Mouse (Mus musculus) limb, embryonic 14.5 days (tissue): Measurements from ENCODE around the gene Tbc1d23. TPM values are rescaled to one million over a fixed set of nuclear protein-coding genes. Genes with fewer than 3 reads are reported as not detected.
A peak's percentile ranks its signal among the peaks of the same experiment; 100 is the strongest.
"Not testable (repeated sequence)": the region's sequence is repeated elsewhere in the genome, so short reads cannot be mapped to it uniquely, and the experiment has no call there.

Experiments used
- ATAC-seq: fragments of 200-750 bp; cut with Nextera tagmentation; 2 replicates; pipeline ENCODE4 v1.8.0; 2017; ENCODE audit warnings: low read depth, moderate number of reproducible peaks, moderate TSS enrichment; ENCODE audit not compliant: low FRiP score
- DNase-seq: peaks from one replicate; pipeline ENCODE4 v3.0.0-alpha.2; 2015; ENCODE audit warnings: low spot score
- H3K27ac ChIP-seq: fragments of 300-500 bp; sonication (generic); replicated peaks from 2 replicates; pipeline ENCODE4 v1.5.1; 2014; ENCODE audit warnings: low read depth, mild to moderate bottlenecking, low read length, moderate library complexity, mixed read lengths
- H3K27me3 ChIP-seq: fragments of 300-500 bp; sonication (generic); 2 replicates; pipeline ENCODE4 v1.6.1; 2014; ENCODE audit warnings: low read length, mixed read lengths; ENCODE audit not compliant: control insufficient read depth, insufficient read depth
- H3K36me3 ChIP-seq: fragments of 300-500 bp; sonication (generic); 2 replicates; pipeline ENCODE4 v1.6.1; 2014; ENCODE audit warnings: mild to moderate bottlenecking, low read length, moderate library complexity, mixed read lengths; ENCODE audit not compliant: control insufficient read depth, insufficient read depth
- H3K4me1 ChIP-seq: fragments of 300-500 bp; sonication (generic); 2 replicates; pipeline ENCODE4 v1.6.1; 2014; ENCODE audit warnings: antibody characterized with exemption, low read length, mixed read lengths; ENCODE audit not compliant: control insufficient read depth, insufficient read depth
- H3K4me2 ChIP-seq: fragments of 300-500 bp; sonication (generic); replicated peaks from 2 replicates; pipeline ENCODE4 v1.6.1; 2014; ENCODE audit warnings: low read depth, mild to moderate bottlenecking, low read length, moderate library complexity; ENCODE audit not compliant: severe bottlenecking
- H3K4me3 ChIP-seq: fragments of 300-500 bp; sonication (generic); replicated peaks from 2 replicates; pipeline ENCODE4 v1.5.1; 2014; ENCODE audit warnings: low read length
- H3K9ac ChIP-seq: fragments of 300-500 bp; sonication (generic); 2 replicates; pipeline ENCODE4 v1.6.1; 2014; ENCODE audit warnings: mild to moderate bottlenecking, low read depth, low read length, moderate library complexity; ENCODE audit not compliant: severe bottlenecking
- H3K9me3 ChIP-seq: fragments of 300-500 bp; sonication (generic); 2 replicates; pipeline ENCODE4 v1.6.1; 2016; ENCODE audit warnings: low read length; ENCODE audit not compliant: control insufficient read depth
- POLR2A ChIP-seq: fragments of 200-500 bp; IDR thresholded peaks from 2 replicates; pipeline ENCODE4 v1.8.0; 2012; ENCODE audit warnings: inconsistent platforms, mild to moderate bottlenecking, moderate library complexity, borderline replicate concordance; ENCODE audit not compliant: insufficient read depth, insufficient read length; ENCODE audit errors: extremely low read depth
- WGBS: fragments of 180-500 bp; shearing (Covaris S2); extraction: QIAGEN DNeasy Blood & Tissue Kit; methylation state at CpG from one replicate; pipeline ENCODE4 v1.1.7; 2014; 5-methylcytosine and 5-hydroxymethylcytosine counted together
- polyA plus RNA-seq, 2 experiments: library from polyadenylated mRNA; depleted of rRNA in 1 of 2; stranded (reverse) in 1 of 2; unstranded in 1 of 2; fragments of >200 nt; fragmentation: Nextera tagmentation in 1 of 2; extraction: Ambion mirVana in 1 of 2; gene quantifications; 2 replicates each; pipeline versions ENCODE4 v1.2.1 to v1.2.3; 2012 to 2014

The Tbc1d23 gene
- polyA plus RNA-seq, 2 experiments: 38.9 to 51.5 TPM

DNA sequence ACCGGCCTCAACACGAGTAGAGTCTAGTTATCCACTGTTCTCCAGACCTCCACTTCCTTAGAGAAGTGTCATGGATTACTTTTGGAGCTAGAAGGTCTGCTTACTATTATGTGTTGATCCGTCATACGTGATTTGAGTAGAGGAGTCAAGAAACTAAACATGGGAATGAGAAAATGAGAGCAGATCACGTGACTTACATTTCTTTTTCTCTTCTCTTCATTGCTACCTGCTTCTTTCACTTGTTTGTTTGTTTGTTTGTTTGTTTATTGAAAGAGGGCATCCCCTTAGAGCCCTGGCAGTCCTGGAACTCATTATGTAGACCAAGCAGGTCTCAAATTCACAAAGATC is 11.5 kb upstream of the Tbc1d23 start:
- no peaks in the 10 kb centered on the region for H3K27me3 ChIP-seq
- ATAC-seq: no peak
- H3K27ac ChIP-seq: no peak overlapping the region; the same call in 1 of the 2 replicates
- H3K9me3 ChIP-seq: no peaks in the 10 kb centered on the region
- H3K4me1 ChIP-seq: peaks cover 9% of the 10 kb centered on the region; the same call in 1 of the 2 replicates
- H3K36me3 ChIP-seq: no peaks in the 10 kb centered on the region
- no peak overlapping the region for H3K4me2 ChIP-seq
- TF ChIP-seq POLR2A: no peak
- H3K9ac ChIP-seq: no peak overlapping the region
- no peak overlapping the region for H3K4me3 ChIP-seq
- 80% methylated on average over 5 of the region's 5 CpGs for whole genome bisulfite sequencing
- DNase-seq: no peak

DNA sequence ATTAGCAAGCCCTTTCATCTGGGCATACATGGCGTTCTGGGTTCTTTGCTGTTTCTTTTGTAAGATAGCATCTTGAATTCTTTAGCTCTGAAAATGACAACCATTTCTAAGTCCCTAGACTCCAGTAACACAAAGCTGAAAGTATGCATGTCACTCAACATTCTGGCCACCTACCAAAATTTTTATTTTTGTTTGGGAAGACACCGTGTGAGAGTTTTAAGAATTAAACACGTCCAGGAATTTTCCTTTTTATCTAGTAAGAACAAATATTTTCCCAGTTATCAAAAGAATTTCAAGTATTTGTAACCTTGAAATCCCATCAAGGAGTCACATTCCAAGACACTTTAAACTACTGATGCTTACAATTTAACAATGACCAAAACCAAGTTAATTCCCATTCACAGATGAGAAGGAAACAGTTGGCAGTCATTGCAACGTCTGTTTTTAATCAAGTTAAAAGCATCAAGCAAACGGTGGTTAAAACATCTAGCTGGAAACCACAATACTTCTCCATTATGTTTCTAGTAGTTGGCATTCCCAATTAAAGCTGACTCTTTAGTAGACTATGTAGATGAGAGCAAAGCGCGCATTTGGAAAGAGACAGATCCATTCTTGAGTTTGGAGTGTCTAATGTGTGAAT is 4.7 kb upstream of the Tbc1d23 start:
- no peaks in the 10 kb centered on the region for H3K9me3 ChIP-seq
- H3K4me2 ChIP-seq: no peak overlapping the region
- peak; percentile 37 for DNase-seq
- no peak for ATAC-seq
- no peaks in the 10 kb centered on the region for H3K27me3 ChIP-seq
- 0 out of 2 replicates have a peak, but pooled peaks cover 4% of the 10 kb centered on the region for H3K4me1 ChIP-seq
- H3K36me3 ChIP-seq: no peaks in the 10 kb centered on the region
- WGBS: 37% methylated on average over 7 of the region's 7 CpGs
- H3K9ac ChIP-seq: no peak overlapping the region
- H3K27ac ChIP-seq: no peak overlapping the region
- no peak for TF ChIP-seq POLR2A
- no peak overlapping the region for H3K4me3 ChIP-seq

DNA sequence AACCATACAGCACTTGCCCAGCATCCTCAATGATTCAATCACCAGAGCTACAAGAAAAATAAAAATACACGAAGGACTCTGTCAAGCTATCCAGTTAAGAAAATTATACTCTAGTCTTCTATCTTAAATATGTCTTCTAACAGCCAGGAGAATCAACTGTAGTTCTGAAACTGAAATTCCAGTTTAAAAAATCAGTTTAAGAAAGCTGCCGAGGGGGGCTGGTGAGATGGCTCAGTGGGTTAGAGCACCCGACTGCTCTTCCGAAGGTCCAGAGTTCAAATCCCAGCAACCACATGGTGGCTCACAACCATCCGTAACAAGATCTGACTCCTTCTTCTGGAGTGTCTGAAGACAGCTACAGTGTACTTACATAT is 620 bp upstream of the Tbc1d23 start:
- H3K9me3 ChIP-seq, H3K27ac ChIP-seq, H3K27me3 ChIP-seq, ATAC-seq, H3K36me3 ChIP-seq, H3K9ac ChIP-seq, DNase-seq: not testable (repeated sequence)
- Histone ChIP-seq H3K4me2 (peak overlapping the region; percentile 59; the same call in 1 of the 2 replicates), H3K4me3 (peak overlapping the region; percentile 87; the same call in 1 of the 2 replicates), H3K4me1 (peaks cover 12% of the 10 kb centered on the region)
- WGBS: 76% methylated on average over 4 of the region's 5 CpGs

DNA sequence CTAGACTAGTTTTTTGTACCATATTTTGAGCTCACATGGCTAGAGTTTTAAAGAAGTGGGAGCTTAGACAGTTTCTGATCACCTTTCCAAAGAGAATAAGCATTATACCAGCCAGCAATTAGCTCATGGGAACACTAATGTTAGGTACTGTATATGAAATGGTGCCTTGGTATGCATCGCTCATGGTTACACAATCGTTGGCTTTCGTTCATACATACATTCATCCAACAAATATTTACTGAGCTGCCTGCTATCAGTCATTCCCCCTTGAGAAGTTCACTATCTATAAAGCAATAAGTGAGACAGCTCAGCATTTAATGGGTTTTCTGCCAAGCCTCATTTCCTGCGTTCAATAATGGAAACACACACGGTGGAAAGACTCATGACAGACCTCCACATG is 4.9 kb downstream of the Tbc1d23 start:
- Histone ChIP-seq H3K4me3 (no peak overlapping the region), H3K9ac (no peak overlapping the region), H3K27me3 (no peaks in the 10 kb centered on the region), H3K36me3 (peaks cover 3% of the 10 kb centered on the region; the same call in 1 of the 2 replicates), H3K4me2 (no peak overlapping the region), H3K4me1 (peaks cover 9% of the 10 kb centered on the region), H3K9me3 (no peaks in the 10 kb centered on the region), H3K27ac (no peak overlapping the region)
- no peak for DNase-seq
- ATAC-seq: no peak
- 84% methylated on average over 5 of the region's 5 CpGs for WGBS
- TF ChIP-seq POLR2A: no peak

DNA sequence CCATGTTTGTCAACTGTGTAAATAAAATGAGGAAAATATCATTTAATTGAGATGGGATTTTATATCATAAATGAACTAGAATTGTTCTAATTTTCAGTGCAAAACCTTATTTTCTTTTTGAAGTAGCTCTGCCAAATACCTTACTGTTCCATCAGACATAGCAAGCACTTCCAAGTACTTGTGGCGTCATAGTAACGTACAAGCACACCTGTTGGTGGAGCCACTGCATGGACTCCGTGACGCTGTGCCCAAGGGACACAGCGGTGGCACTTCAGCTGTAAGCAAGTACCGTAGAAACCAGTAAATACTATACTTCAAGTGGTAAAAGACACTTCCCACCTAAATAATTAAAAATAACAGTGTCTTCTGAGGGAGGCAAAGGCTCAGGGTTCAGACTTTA is 10.9 kb downstream of the Tbc1d23 start:
- DNase-seq (no peak), ATAC-seq (no peak)
- no peak for TF ChIP-seq POLR2A

DNA sequence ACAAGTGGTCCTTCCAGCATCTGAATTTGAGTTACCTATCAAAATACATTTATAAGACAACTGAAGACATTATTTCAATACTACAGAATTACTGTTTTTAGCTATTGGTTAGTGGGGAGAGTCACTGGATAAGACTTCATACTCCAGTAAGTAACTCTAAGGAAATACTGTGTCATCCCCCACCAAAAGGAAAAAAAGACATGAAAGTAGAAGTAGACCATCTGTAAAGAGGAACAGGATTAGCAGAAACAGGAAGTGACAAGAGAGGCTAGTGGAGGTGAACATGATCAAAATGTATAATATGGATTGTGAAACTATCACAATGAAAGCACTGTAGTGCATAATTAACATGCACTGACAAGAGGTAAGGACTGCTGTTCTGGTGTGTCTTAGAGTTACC is 15.3 kb downstream of the Tbc1d23 start:
- DNase-seq: no peak
- no peaks in the 10 kb centered on the region for H3K4me1 ChIP-seq
- ATAC-seq: no peak
- H3K4me2 ChIP-seq: no peak overlapping the region
- no peak overlapping the region for H3K9ac ChIP-seq
- TF ChIP-seq POLR2A: no peak
- H3K4me3 ChIP-seq: no peak overlapping the region
- H3K36me3 ChIP-seq: peaks cover 38% of the 10 kb centered on the region
- H3K9me3 ChIP-seq: no peaks in the 10 kb centered on the region
- no peaks in the 10 kb centered on the region for H3K27me3 ChIP-seq
- H3K27ac ChIP-seq: no peak overlapping the region

More for the DNA sequence above, 10.9 kb downstream of the Tbc1d23 start:
- H3K27me3 ChIP-seq: no peaks in the 10 kb centered on the region
- no peak overlapping the region for H3K4me2 ChIP-seq
- no peaks in the 10 kb centered on the region for H3K9me3 ChIP-seq
- 95% methylated on average over 6 of the region's 6 CpGs for WGBS
- no peaks in the 10 kb centered on the region for H3K4me1 ChIP-seq
- H3K36me3 ChIP-seq: peaks cover 23% of the 10 kb centered on the region
- no peak overlapping the region for H3K4me3 ChIP-seq
- no peak overlapping the region for H3K9ac ChIP-seq
- no peak overlapping the region for H3K27ac ChIP-seq
